Mouse (Mus musculus): ENCODE data around the gene Rbm15b. TPM values are rescaled to one million over a fixed set of nuclear protein-coding genes. Genes with fewer than 3 reads are reported as not detected.
A peak's percentile ranks its signal among the peaks of the same experiment; 100 is the strongest.

Gene Rbm15b
- total and polyA plus RNA-seq, 2 experiments from 2014 or later = 9.3 to 74.0 TPM

DNA sequence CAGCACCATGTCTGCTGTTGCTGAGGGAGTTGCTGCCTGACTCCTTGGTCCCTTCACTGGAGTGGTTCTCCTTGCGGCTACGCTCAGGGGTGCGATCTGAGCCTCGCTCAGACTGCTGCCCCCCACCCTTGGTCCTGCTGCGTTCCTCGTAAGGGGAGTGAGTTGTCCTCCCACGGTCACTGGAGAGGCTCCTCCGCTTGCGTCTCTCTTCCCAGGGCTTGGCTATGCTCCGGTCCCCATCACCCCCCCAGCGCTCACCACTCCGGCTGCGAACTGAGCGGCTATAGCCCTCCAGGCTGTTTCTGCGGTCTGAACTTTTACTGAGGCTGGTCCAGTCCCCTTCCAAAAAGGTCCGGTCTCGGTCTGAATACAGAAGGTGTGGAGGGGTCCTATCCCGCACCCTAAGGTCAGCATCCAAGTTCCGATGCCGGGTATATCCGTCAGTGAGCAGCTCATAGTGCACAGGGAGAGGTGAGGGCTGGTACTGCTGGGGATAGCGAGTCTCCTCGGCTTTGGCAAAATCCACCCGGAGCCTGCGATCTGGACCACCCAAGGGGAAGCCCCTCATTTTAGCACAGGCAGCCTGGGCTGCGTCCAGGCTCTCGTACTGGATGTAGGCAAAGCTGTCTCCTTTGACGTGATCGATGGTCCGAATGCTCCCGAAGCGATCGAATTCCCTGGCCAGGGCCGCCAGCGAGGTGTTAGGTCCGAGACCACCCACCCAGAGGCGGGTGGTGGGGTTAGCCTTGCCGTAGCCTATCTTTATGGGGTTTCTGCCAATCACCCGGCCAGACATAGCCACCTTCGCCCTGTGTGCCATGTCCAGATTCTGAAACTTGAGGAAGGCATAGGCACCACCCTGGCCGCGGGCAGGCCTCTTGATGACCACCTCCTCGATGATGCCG lies 2.0 kb downstream of the Rbm15b start:
- TF ChIP-seq CTCF (IDR thresholded peaks at IDR 0.05; ENCODE audit: low read depth) = no peak
- DNase-seq (ENCODE audit: low spot score) = peak; percentile 33
- peaks cover 19% of the 10 kb centered on the region for H3K4me1 ChIP-seq (ENCODE audit: insufficient read depth, low read length)

DNA sequence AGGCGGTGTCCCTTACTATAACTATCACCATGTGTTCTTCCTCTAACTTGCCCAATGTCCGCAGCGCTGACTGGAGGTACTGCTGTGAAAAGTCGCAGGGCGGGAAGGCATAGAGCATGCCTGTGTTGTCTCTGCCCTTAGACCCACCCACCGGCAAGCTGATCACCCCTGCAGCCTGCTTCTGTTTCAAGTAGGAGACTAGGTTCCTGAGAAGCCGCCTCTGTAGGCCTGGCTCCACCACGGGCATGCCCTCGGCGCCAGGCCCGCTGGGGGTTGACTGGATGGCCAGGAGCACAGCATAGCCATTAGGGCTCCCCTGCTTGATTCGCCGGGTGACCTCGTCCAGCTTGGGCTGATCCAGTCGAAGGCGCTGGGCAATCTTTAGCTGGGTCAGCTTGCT lies 2.9 kb downstream of the Rbm15b start:
- H3K4me1 ChIP-seq (ENCODE audit: insufficient read depth, low read length) = peaks cover 19% of the 10 kb centered on the region

More for the DNA sequence above, 2.0 kb downstream of the Rbm15b start:
- Histone ChIP-seq H3K27me3 (ENCODE audit: insufficient read depth, low read length) (no peaks in the 10 kb centered on the region), H3K4me3 (ENCODE audit: low read length) (peak overlapping the region; percentile 73), H3K4me2 (ENCODE audit: low read depth, low read length) (peak overlapping the region; percentile 93), H3K9me3 (ENCODE audit: low read length) (no peaks in the 10 kb centered on the region), H3K36me3 (ENCODE audit: insufficient read depth, low read length) (peaks cover 39% of the 10 kb centered on the region; the same call in 1 of the 2 replicates), H3K27ac (peak overlapping the region; percentile 91; the same call in 1 of the 2 replicates), H3K9ac (replicated peaks; ENCODE audit: low read length) (peak overlapping the region; percentile 92)
- WGBS = 12% methylated on average over 44 of the region's 44 CpGs
- no peak for ATAC-seq

DNA sequence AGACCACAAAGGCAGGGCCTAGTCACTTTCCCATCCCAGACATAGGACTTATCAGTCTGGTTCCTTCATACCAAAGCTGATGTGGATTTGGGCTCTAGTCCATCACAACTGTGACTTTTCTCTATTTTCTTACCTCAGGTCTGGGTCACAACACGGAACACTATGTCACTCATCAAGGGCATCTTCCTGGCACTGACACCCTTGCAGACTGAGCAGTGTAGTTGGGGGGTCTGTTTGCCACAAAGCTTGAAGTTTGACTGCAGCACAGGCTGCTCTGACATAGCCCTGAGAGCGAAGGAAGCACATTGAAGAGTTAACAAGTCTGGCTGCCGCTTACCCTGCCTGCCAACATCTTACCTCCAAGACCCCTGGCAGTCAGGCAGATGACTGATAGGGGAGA lies 4.1 kb downstream of the Rbm15b start:
- no peak for TF ChIP-seq CTCF (IDR thresholded peaks at IDR 0.05; ENCODE audit: low read depth)
- Histone ChIP-seq H3K4me3 (ENCODE audit: low read length) (peak overlapping the region; percentile 73), H3K4me1 (ENCODE audit: insufficient read depth, low read length) (peaks cover 19% of the 10 kb centered on the region), H3K4me2 (ENCODE audit: low read depth, low read length) (peak overlapping the region; percentile 93), H3K36me3 (ENCODE audit: insufficient read depth, low read length) (peaks cover 27% of the 10 kb centered on the region; the same call in 1 of the 2 replicates), H3K27ac (no peak overlapping the region), H3K27me3 (ENCODE audit: insufficient read depth, low read length) (no peaks in the 10 kb centered on the region), H3K9ac (replicated peaks; ENCODE audit: low read length) (0 out of 2 replicates have a peak overlapping the region, but pooled peaks have one; percentile 9), H3K9me3 (ENCODE audit: low read length) (no peaks in the 10 kb centered on the region)
- ATAC-seq (no peak), DNase-seq (ENCODE audit: low spot score) (no peak)
- WGBS = 64% methylated on average over 3 of the region's 3 CpGs

More for the DNA sequence above, 2.9 kb downstream of the Rbm15b start:
- no peaks in the 10 kb centered on the region for H3K9me3 ChIP-seq (ENCODE audit: low read length)
- no peaks in the 10 kb centered on the region for H3K27me3 ChIP-seq (ENCODE audit: insufficient read depth, low read length)
- peaks cover 36% of the 10 kb centered on the region; the same call in 1 of the 2 replicates for H3K36me3 ChIP-seq (ENCODE audit: insufficient read depth, low read length)
- H3K4me2 ChIP-seq (ENCODE audit: low read depth, low read length) = peak overlapping the region; percentile 93
- 22% methylated on average over 16 of the region's 16 CpGs for WGBS
- peak overlapping the region; percentile 73 for H3K4me3 ChIP-seq (ENCODE audit: low read length)
- ATAC-seq = no peak
- no peak for TF ChIP-seq CTCF (IDR thresholded peaks at IDR 0.05; ENCODE audit: low read depth)
- no peak overlapping the region for H3K27ac ChIP-seq
- no peak for DNase-seq (ENCODE audit: low spot score)
- peak overlapping the region; percentile 92; the same call in 1 of the 2 replicates for H3K9ac ChIP-seq (replicated peaks; ENCODE audit: low read length)

DNA sequence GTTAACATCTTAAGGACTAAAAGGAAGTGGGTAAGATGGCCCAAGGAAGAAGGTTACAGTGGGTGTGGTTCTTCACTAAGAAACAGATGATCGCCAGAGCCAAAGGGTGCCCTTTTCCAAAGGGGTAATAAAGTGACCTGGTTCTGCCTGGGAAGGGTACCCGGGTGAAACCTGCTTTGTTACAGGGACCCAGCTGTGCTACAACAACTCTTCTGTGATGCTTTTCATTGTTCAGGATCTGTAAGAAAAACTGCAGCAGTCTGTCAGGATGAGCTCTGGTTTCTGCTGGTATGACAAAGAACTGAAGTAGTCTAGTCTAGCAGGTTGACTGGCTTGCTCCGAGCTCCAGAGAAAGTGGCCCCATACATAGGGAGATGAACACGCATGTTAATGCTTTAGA lies 5.1 kb downstream of the Rbm15b start:
- Histone ChIP-seq H3K9ac (replicated peaks; ENCODE audit: low read length) (no peak overlapping the region), H3K4me1 (ENCODE audit: insufficient read depth, low read length) (peaks cover 19% of the 10 kb centered on the region), H3K9me3 (ENCODE audit: low read length) (no peaks in the 10 kb centered on the region), H3K4me2 (ENCODE audit: low read depth, low read length) (no peak overlapping the region), H3K27ac (no peak overlapping the region), H3K4me3 (ENCODE audit: low read length) (no peak overlapping the region), H3K36me3 (ENCODE audit: insufficient read depth, low read length) (peaks cover 34% of the 10 kb centered on the region; the same call in 1 of the 2 replicates), H3K27me3 (ENCODE audit: insufficient read depth, low read length) (no peaks in the 10 kb centered on the region)
- ATAC-seq (no peak), DNase-seq (ENCODE audit: low spot score) (no peak)
- 66% methylated on average over 4 of the region's 4 CpGs for WGBS
- no peak for TF ChIP-seq CTCF (IDR thresholded peaks at IDR 0.05; ENCODE audit: low read depth)

DNA sequence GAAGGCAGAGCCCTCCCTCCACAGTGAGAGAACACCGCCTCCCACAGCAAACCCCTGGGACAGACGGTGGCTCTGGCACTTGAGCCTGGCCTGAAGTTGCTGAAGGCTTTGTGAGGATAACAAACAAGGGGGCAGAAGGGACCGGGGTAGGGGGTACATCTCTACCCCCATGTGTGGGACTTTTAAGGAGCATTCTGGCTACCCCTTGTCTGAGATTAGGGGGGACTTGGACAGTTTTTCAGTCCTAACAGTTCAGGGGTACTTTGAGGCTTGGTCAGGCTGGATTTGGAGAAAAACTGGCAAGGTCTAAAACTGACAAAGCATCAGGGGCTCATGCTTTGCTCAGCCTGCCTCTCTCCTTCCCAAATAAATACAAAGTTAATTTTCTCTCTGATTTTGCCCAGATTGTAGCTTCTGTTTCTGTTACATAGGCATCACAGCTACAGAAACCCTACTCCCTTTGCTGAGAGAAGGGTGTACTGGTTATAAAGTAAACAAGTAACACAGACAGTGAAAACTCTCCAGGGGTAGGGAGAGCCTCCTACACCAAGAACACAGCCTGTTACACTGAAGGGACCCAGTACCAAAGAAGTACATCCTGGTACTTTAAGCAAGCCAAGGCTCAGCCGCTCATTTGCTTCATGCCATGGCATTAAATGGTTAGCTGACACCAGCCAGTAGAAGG lies 6.0 kb downstream of the Rbm15b start:
- DNase-seq (ENCODE audit: low spot score) (no peak), ATAC-seq (no peak)
- WGBS = 52% methylated on average over 4 of the region's 4 CpGs
- TF ChIP-seq CTCF (IDR thresholded peaks at IDR 0.05; ENCODE audit: low read depth) = no peak
- Histone ChIP-seq H3K9ac (replicated peaks; ENCODE audit: low read length) (no peak overlapping the region), H3K36me3 (ENCODE audit: insufficient read depth, low read length) (peaks cover 36% of the 10 kb centered on the region; the same call in 1 of the 2 replicates), H3K9me3 (ENCODE audit: low read length) (no peaks in the 10 kb centered on the region), H3K4me1 (ENCODE audit: insufficient read depth, low read length) (peaks cover 19% of the 10 kb centered on the region), H3K4me2 (ENCODE audit: low read depth, low read length) (no peak overlapping the region), H3K27ac (no peak overlapping the region), H3K4me3 (ENCODE audit: low read length) (no peak overlapping the region), H3K27me3 (ENCODE audit: insufficient read depth, low read length) (no peaks in the 10 kb centered on the region)

DNA sequence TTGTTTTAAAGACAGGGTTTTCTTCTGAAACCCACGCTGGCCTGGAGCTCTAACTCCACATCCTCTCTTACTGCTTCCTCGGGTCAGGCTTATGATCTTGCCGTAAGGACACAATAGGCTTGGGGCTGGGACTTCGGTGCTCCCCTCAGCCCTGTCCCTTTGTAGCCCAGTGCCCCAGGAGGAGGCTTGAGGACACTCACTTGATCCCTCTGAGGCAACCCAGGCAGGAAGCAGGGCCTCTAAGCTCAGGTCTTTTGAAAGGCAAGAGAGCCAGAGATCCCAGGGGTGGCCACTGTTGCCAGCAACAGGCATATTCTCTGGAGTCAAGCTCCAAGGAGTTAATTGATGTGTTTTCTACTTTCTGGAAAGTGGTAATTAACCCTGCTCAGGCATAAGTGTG lies 7.8 kb downstream of the Rbm15b start:
- Histone ChIP-seq H3K4me1 (ENCODE audit: insufficient read depth, low read length) (peaks cover 10% of the 10 kb centered on the region), H3K36me3 (ENCODE audit: insufficient read depth, low read length) (peaks cover 52% of the 10 kb centered on the region; the same call in 1 of the 2 replicates), H3K27me3 (ENCODE audit: insufficient read depth, low read length) (no peaks in the 10 kb centered on the region), H3K9ac (replicated peaks; ENCODE audit: low read length) (no peak overlapping the region), H3K27ac (no peak overlapping the region), H3K4me2 (ENCODE audit: low read depth, low read length) (no peak overlapping the region), H3K4me3 (ENCODE audit: low read length) (no peak overlapping the region), H3K9me3 (ENCODE audit: low read length) (no peaks in the 10 kb centered on the region)
- no peak for ATAC-seq
- DNase-seq (ENCODE audit: low spot score) = no peak
- WGBS = 61% methylated on average over 4 of the region's 4 CpGs
- TF ChIP-seq CTCF (IDR thresholded peaks at IDR 0.05; ENCODE audit: low read depth) = no peak

Measured in hindbrain, postnatal 0 days (tissue).